In the genomic region with DNA sequence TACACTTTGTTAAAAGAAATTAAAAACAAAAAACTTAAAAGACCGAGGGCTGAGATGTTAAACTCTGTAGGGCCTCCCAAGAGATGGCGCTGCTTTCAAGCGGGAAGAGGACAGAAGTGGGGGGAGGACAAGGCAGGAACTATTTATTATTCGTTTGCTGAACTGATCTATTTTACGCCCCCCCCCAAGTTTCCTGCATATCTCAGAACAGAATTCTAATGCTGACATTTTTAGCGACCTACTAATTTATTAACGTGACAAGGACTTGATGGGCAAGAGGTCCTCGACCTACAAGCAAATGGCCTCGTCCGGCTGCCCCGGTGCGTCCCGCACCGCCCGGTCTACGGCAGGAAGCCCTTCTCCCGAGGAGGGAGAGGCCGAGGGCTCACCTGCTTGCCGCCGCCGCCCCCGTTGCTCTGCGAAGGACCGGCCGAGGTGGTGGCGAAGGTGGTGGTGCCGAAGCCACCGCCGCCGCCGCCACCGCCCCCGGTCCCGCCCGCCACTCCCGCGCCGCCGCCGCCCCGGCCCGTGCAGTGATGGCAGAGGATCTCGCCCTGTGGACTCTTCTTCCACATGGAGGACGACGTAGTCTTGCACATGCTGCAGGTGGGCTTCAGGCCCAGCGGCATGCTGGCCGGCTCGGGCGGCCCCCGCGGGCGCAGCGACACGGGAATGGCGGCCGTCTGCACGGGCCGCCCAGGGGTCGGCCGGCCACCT, we compare ENCODE assay signal across 8 mouse cellular contexts. TPM values are rescaled to one million over a fixed set of nuclear protein-coding genes. Genes with fewer than 3 reads are reported as not detected.
DNase-seq lines count a peak whose midpoint lies in the region; ATAC-seq lines count a peak whose summit lies in the region.

No protein-coding gene starts in this region.

- peak overlapping the region; percentile 96 for H3K4me3 ChIP-seq in limb, embryonic 10.5 days
- H3K4me3 ChIP-seq in midbrain, embryonic 11.5 days (ENCODE audit: low read depth, low read length), result peak overlapping the region; percentile 94

- no peaks in the 10 kb centered on the region for H3K9me3 ChIP-seq in limb, embryonic 10.5 days (replicated peaks)
- no peaks in the 10 kb centered on the region for H3K9me3 ChIP-seq in midbrain, embryonic 11.5 days (ENCODE audit: control insufficient read depth, low read length)

- peak overlapping the region; percentile 37 for H3K4me2 ChIP-seq in midbrain, embryonic 11.5 days

- peak overlapping the region; percentile 93 for H3K9ac ChIP-seq in midbrain, embryonic 11.5 days (ENCODE audit: low read length)

- DNase-seq in left cerebral cortex, adult 18-20 months (ENCODE audit: low spot score in 2 of 2), result peak; percentile 41 to 61
- no peak for DNase-seq in left cerebral cortex, adult 11 months (ENCODE audit: low spot score)
- peak; percentile 69 for DNase-seq in cerebellum, adult 9-11 months
- peak; percentile 18 to 50 for DNase-seq in frontal cortex, postnatal 10 days (ENCODE audit: low spot score in 2 of 2)
- peak; percentile 84 for DNase-seq in induced T-regulatory cell, adult 2 months (ENCODE audit: low read depth)
- peak; percentile 75 for DNase-seq in limb, embryonic 10.5 days (ENCODE audit: low spot score)
- peak; percentile 97 for DNase-seq in midbrain, embryonic 11.5 days (ENCODE audit: low spot score, missing footprints)
- DNase-seq in spleen, adult 12 weeks (ENCODE audit: low spot score), result peak; percentile 53

- H3K4me1 ChIP-seq in limb, embryonic 10.5 days, result peaks cover 16% of the 10 kb centered on the region
- no peaks in the 10 kb centered on the region; the same call in 1 of the 2 replicates for H3K4me1 ChIP-seq in midbrain, embryonic 11.5 days (ENCODE audit: control insufficient read depth, insufficient read depth, low read length)

- H3K36me3 ChIP-seq in limb, embryonic 10.5 days, result peaks cover 34% of the 10 kb centered on the region
- 0 out of 2 replicates have a peak, but pooled peaks cover 3% of the 10 kb centered on the region for H3K36me3 ChIP-seq in midbrain, embryonic 11.5 days (ENCODE audit: control insufficient read depth, insufficient read depth, low read length)

- under 1% methylated on average over 59 of the region's 60 CpGs for WGBS in limb, embryonic 10.5 days
- WGBS in midbrain, embryonic 11.5 days, result under 1% methylated on average over 53 of the region's 60 CpGs

- peak overlapping the region; percentile 96 for H3K27ac ChIP-seq in limb, embryonic 10.5 days
- peak overlapping the region; percentile 81 for H3K27ac ChIP-seq in midbrain, embryonic 11.5 days (ENCODE audit: low read depth, low read length)

- no peaks in the 10 kb centered on the region for H3K27me3 ChIP-seq in limb, embryonic 10.5 days (ENCODE audit: low read depth, poor library complexity, severe bottlenecking)
- no peaks in the 10 kb centered on the region for H3K27me3 ChIP-seq in midbrain, embryonic 11.5 days (ENCODE audit: control insufficient read depth, insufficient read depth, low read length)

- peak; percentile 45 for ATAC-seq in midbrain, embryonic 11.5 days (ENCODE audit: low FRiP score)

RNA-seq across cellular contexts. Expression of gene Tmbim7, which starts 3.8 kb away (rescaled TPM):
- not detected for total RNA-seq in left cerebral cortex, adult 18-20 months (2021)
- not detected in 2 replicates for polyA plus RNA-seq in limb, embryonic 10.5 days (2016; fragmentation: Nextera tagmentation; extraction: Ambion mirVana)
- polyA plus RNA-seq in midbrain, embryonic 11.5 days (2014; fragmentation: Nextera tagmentation; extraction: Ambion mirVana), result not detected in 2 replicates

RNA-seq across cellular contexts. Expression of gene Gatad1, which starts 9.8 kb away (rescaled TPM):
- total RNA-seq in left cerebral cortex, adult 18-20 months (2021), result 100 to 1,000 TPM; 124 to 133 TPM
- 66.9 and 68.7 TPM in 2 replicates for polyA plus RNA-seq in limb, embryonic 10.5 days (2016; fragmentation: Nextera tagmentation; extraction: Ambion mirVana)
- polyA plus RNA-seq in midbrain, embryonic 11.5 days (2014; fragmentation: Nextera tagmentation; extraction: Ambion mirVana), result 86.4 and 88.8 TPM in 2 replicates

RNA-seq across cellular contexts. Expression of gene Rbm48, which starts 50.8 kb away (rescaled TPM):
- 10 to 100 TPM; 11.9 to 14.6 TPM for total RNA-seq in left cerebral cortex, adult 18-20 months (2021)
- 13.4 and 15.2 TPM in 2 replicates for polyA plus RNA-seq in limb, embryonic 10.5 days (2016; fragmentation: Nextera tagmentation; extraction: Ambion mirVana)
- polyA plus RNA-seq in midbrain, embryonic 11.5 days (2014; fragmentation: Nextera tagmentation; extraction: Ambion mirVana), result 13.8 and 15.9 TPM in 2 replicates

RNA-seq across cellular contexts. Expression of gene Pex1, which starts 51.3 kb away (rescaled TPM):
- total RNA-seq in left cerebral cortex, adult 18-20 months (2021), result 10 to 100 TPM; 22.0 to 26.8 TPM
- polyA plus RNA-seq in limb, embryonic 10.5 days (2016; fragmentation: Nextera tagmentation; extraction: Ambion mirVana), result 14.6 and 17.2 TPM in 2 replicates
- polyA plus RNA-seq in midbrain, embryonic 11.5 days (2014; fragmentation: Nextera tagmentation; extraction: Ambion mirVana), result 13.3 and 13.6 TPM in 2 replicates
